Mouse (Mus musculus) hindbrain, embryonic 10.5 days (tissue): ENCODE data around the gene Ntm. TPM values are rescaled to one million over a fixed set of nuclear protein-coding genes. Genes with fewer than 3 reads are reported as not detected.

Source experiments
- DNase-seq: peaks from one replicate; pipeline ENCODE4 v3.0.0-alpha.2; 2017; ENCODE audit warnings: low spot score
- H3K27ac ChIP-seq: fragments of 300-500 bp; sonication (generic); 2 replicates; pipeline ENCODE4 v1.5.1; 2016; ENCODE audit warnings: mild to moderate bottlenecking, moderate library complexity
- H3K27me3 ChIP-seq: fragments of 300-500 bp; sonication (generic); 2 replicates; pipeline ENCODE4 v1.6.1; 2016; ENCODE audit warnings: mild to moderate bottlenecking; ENCODE audit not compliant: poor library complexity, insufficient read depth, severe bottlenecking
- H3K36me3 ChIP-seq: fragments of 300-500 bp; sonication (generic); 2 replicates; pipeline ENCODE4 v1.6.1; 2016; ENCODE audit warnings: mild to moderate bottlenecking, moderate library complexity
- H3K4me1 ChIP-seq: fragments of 300-500 bp; sonication (generic); replicated peaks from 2 replicates; pipeline ENCODE4 v1.6.1; 2016; ENCODE audit warnings: mild to moderate bottlenecking
- H3K4me3 ChIP-seq: fragments of 300-500 bp; sonication (generic); 2 replicates; pipeline ENCODE4 v1.5.1; 2016; ENCODE audit warnings: mild to moderate bottlenecking, moderate library complexity
- H3K9me3 ChIP-seq: fragments of 300-500 bp; sonication (generic); 2 replicates; pipeline ENCODE4 v1.6.1; 2016; ENCODE audit warnings: mild to moderate bottlenecking, moderate library complexity
- WGBS: fragments of 180-500 bp; shearing (Covaris S2); methylation state at CpG from one replicate; pipeline ENCODE4 v1.1.7; 2016; 5-methylcytosine and 5-hydroxymethylcytosine counted together
- polyA plus RNA-seq: library from polyadenylated mRNA; unstranded; fragments of >200 nt; fragmentation: Nextera tagmentation; extraction: Ambion mirVana; gene quantifications from 2 replicates; pipeline ENCODE4 v1.2.1, GENCODE M21; 2016

Ntm gene
- polyA plus RNA-seq, 1 experiment from 2014 or later: 12.1 TPM

- no peaks in the 10 kb centered on the region for H3K9me3 ChIP-seq
- no peak overlapping the region for H3K4me3 ChIP-seq
- peaks cover 10% of the 10 kb centered on the region for H3K27me3 ChIP-seq
- peaks cover 58% of the 10 kb centered on the region for H3K4me1 ChIP-seq
- DNase-seq: no peak
- H3K27ac ChIP-seq: peak overlapping the region; percentile 65
- 79% methylated on average over 3 of the region's 3 CpGs for WGBS
- no peaks in the 10 kb centered on the region for H3K36me3 ChIP-seq
These were observed 96.1 kb downstream of the Ntm start for GRCm38 (mm10) chr9:29866824-29867223.

- no peaks in the 10 kb centered on the region for H3K9me3 ChIP-seq
- WGBS: 39% methylated on average over 4 of the region's 4 CpGs
- no peak overlapping the region for H3K4me3 ChIP-seq
- peaks cover 59% of the 10 kb centered on the region for H3K4me1 ChIP-seq
- H3K36me3 ChIP-seq: no peaks in the 10 kb centered on the region
- H3K27me3 ChIP-seq: peaks cover 4% of the 10 kb centered on the region; the same call in 1 of the 2 replicates
- DNase-seq: peak; percentile 46
- peak overlapping the region; percentile 82 for H3K27ac ChIP-seq
These were observed 96.8 kb downstream of the Ntm start for GRCm38 (mm10) chr9:29866101-29866500.

DNA sequence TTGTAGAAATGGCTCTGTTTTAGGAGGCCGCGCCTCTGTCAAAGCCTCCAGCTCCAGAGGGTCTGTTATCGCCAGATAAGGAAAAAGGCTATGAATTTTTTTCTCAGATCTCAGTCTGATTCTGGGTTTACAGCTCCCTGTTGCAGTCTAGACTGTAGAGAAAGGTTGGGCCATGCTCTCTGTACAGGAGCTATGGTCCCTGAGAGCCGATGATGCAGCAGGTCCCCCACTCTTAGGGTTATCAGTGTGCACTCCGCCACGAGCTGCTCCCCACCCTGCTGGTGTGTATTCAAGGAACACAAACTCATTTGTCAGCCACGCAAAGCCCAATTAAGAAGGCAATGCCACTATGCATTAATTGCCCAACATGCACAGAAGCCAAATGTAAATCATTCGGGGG is 97.4 kb downstream of the Ntm start:
- WGBS: 54% methylated on average over 8 of the region's 8 CpGs
- H3K27me3 ChIP-seq: peaks cover 4% of the 10 kb centered on the region; the same call in 1 of the 2 replicates
- H3K9me3 ChIP-seq: no peaks in the 10 kb centered on the region
- H3K4me3 ChIP-seq: no peak overlapping the region
- H3K4me1 ChIP-seq: peaks cover 59% of the 10 kb centered on the region
- peak overlapping the region; percentile 82 for H3K27ac ChIP-seq
- no peak for DNase-seq
- H3K36me3 ChIP-seq: no peaks in the 10 kb centered on the region

DNA sequence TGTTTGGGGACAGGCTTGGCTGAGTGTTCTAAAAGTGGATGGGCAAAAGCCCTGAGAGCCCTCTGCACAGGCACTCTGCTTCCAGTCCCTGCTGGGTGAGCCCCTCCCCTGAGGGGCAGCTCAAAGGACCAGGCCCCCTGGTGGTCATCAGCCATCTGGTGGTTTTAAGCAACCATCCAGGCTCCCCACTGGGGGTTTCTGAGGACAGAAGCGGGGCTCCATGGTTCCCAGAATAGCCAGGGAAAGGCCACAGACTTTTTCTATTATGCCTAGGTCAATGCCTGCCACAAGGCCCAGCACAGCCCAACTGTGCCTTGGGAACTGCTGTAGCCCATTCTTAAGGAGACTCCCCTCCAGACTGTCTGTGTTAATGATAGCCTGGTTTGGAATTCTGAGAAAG is 98.1 kb downstream of the Ntm start:
- DNase-seq: peak; percentile 70
- H3K9me3 ChIP-seq: no peaks in the 10 kb centered on the region
- peaks cover 59% of the 10 kb centered on the region for H3K4me1 ChIP-seq
- peaks cover 4% of the 10 kb centered on the region; the same call in 1 of the 2 replicates for H3K27me3 ChIP-seq
- no peaks in the 10 kb centered on the region for H3K36me3 ChIP-seq
- WGBS: 8% methylated on average over 1 of the region's 1 CpGs
- no peak overlapping the region for H3K4me3 ChIP-seq
- H3K27ac ChIP-seq: peak overlapping the region; percentile 82

DNA sequence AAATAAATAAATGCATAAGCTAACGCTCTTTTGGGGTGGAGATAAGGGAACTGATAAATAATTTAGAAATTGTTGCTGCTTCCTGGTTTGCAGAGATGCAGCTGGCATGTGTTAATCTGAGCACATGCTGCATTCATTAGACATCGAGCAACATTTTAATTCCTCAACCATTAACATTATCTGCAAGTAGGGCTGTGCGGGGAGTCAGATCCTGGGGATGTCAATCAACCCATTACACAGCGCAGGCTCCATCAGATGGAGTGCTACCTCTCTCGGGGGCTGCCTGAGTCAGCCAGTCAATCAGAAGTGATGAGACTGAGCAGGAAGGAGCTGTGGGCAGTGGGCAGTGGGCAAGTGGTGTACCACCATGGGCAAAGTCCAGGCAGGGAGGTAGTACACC is 100.5 kb downstream of the Ntm start:
- no peak overlapping the region for H3K27ac ChIP-seq
- peaks cover 4% of the 10 kb centered on the region; the same call in 1 of the 2 replicates for H3K27me3 ChIP-seq
- H3K4me3 ChIP-seq: no peak overlapping the region
- DNase-seq: no peak
- H3K4me1 ChIP-seq: peaks cover 48% of the 10 kb centered on the region
- WGBS: 68% methylated on average over 5 of the region's 5 CpGs
- no peaks in the 10 kb centered on the region for H3K36me3 ChIP-seq
- H3K9me3 ChIP-seq: no peaks in the 10 kb centered on the region

- no peak overlapping the region for H3K4me3 ChIP-seq
- no peaks in the 10 kb centered on the region for H3K36me3 ChIP-seq
- H3K27ac ChIP-seq: no peak overlapping the region
- H3K4me1 ChIP-seq: peaks cover 18% of the 10 kb centered on the region
- no peak for DNase-seq
- peaks cover 4% of the 10 kb centered on the region; the same call in 1 of the 2 replicates for H3K27me3 ChIP-seq
- no peaks in the 10 kb centered on the region for H3K9me3 ChIP-seq
- WGBS: 92% methylated on average over 6 of the region's 6 CpGs
These were observed 103.5 kb downstream of the Ntm start for GRCm38 (mm10) chr9:29859256-29860048.

DNA sequence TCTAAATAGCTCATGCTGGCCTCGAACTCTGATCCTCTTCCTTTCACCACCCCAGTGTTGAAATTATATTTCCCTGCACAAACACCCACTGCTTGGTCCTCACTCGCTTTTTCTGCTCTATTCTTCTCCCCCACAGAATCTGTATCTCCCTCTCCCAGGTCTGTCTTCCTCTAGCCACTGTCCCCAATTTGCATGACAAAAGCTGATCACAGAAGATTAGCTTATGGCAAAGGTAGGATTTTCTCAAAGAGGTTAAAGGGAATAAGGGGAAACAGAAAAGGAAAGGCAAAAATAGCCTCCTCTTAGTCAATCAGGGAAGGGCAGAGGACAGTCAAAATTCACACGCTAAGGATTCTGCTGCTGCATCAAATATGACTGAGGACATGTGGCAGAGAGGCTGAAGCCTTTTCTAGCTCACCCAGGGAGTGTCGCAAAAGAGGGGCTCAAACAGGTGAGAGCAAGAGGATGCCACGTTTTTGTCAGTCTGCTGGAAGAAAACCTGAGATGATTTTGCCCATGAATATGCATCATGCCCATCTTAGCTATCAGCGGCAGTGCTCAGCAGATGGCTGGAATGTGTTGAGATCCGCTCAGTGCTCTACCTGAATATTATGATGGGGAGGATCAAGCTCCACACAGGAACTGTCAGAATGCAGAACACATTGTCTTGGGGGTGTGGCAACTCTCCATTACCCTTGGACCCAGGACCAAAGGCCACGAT is 114.0 kb downstream of the Ntm start:
- Histone ChIP-seq H3K4me1 (peaks cover 14% of the 10 kb centered on the region), H3K36me3 (no peaks in the 10 kb centered on the region), H3K9me3 (no peaks in the 10 kb centered on the region), H3K27me3 (no peaks in the 10 kb centered on the region), H3K4me3 (no peak overlapping the region), H3K27ac (no peak overlapping the region)
- no peak for DNase-seq
- 53% methylated on average over 8 of the region's 8 CpGs for WGBS

- H3K36me3 ChIP-seq: no peaks in the 10 kb centered on the region
- no peaks in the 10 kb centered on the region for H3K9me3 ChIP-seq
- no peak for DNase-seq
- 83% methylated on average over 6 of the region's 6 CpGs for WGBS
- H3K27ac ChIP-seq: no peak overlapping the region
- no peaks in the 10 kb centered on the region for H3K27me3 ChIP-seq
- H3K4me1 ChIP-seq: peaks cover 22% of the 10 kb centered on the region
- H3K4me3 ChIP-seq: no peak overlapping the region
These were observed 125.6 kb downstream of the Ntm start for GRCm38 (mm10) chr9:29837344-29837743.

- no peaks in the 10 kb centered on the region for H3K9me3 ChIP-seq
- no peaks in the 10 kb centered on the region for H3K27me3 ChIP-seq
- peak overlapping the region; percentile 53; the same call in 1 of the 2 replicates for H3K27ac ChIP-seq
- H3K36me3 ChIP-seq: no peaks in the 10 kb centered on the region
- H3K4me3 ChIP-seq: no peak overlapping the region
- DNase-seq: no peak
- H3K4me1 ChIP-seq: peaks cover 30% of the 10 kb centered on the region
- WGBS: 85% methylated on average over 5 of the region's 5 CpGs
These were observed 128.0 kb downstream of the Ntm start for GRCm38 (mm10) chr9:29834911-29835310.

DNA sequence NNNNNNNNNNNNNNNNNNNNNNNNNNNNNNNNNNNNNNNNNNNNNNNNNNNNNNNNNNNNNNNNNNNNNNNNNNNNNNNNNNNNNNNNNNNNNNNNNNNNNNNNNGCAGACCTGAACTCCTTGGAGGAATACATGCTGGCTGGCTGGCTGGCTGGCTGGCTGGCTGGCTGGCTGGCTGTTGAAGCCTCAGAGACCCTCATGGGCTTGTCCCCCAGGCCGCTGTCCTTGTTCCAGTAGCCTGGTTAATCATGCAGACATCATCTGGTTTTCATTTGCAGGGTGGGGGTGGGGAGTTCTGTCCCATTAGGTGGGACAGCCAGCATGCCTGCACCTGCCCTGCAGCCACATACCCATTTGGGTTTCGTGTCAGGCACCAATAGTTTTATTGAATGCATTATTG is 129.2 kb downstream of the Ntm start:
- Histone ChIP-seq H3K36me3 (no peaks in the 10 kb centered on the region), H3K27ac (peak overlapping the region; percentile 50), H3K9me3 (no peaks in the 10 kb centered on the region), H3K4me1 (peaks cover 33% of the 10 kb centered on the region), H3K4me3 (no peak overlapping the region), H3K27me3 (no peaks in the 10 kb centered on the region)
- DNase-seq: peak; percentile 19
- 36% methylated on average over 2 of the region's 2 CpGs for WGBS

- WGBS: 55% methylated on average over 5 of the region's 5 CpGs
- Histone ChIP-seq H3K9me3 (no peaks in the 10 kb centered on the region), H3K27ac (no peak overlapping the region), H3K4me1 (peaks cover 14% of the 10 kb centered on the region), H3K27me3 (no peaks in the 10 kb centered on the region), H3K36me3 (no peaks in the 10 kb centered on the region), H3K4me3 (no peak overlapping the region)
- DNase-seq: no peak
These were observed 135.7 kb downstream of the Ntm start for GRCm38 (mm10) chr9:29827240-29827660.

- peaks cover 8% of the 10 kb centered on the region; the same call in 1 of the 2 replicates for H3K4me1 ChIP-seq
- H3K27me3 ChIP-seq: no peaks in the 10 kb centered on the region
- no peaks in the 10 kb centered on the region for H3K9me3 ChIP-seq
- no peak for DNase-seq
- H3K36me3 ChIP-seq: no peaks in the 10 kb centered on the region
- 85% methylated on average over 5 of the region's 5 CpGs for WGBS
- no peak overlapping the region for H3K27ac ChIP-seq
- H3K4me3 ChIP-seq: no peak overlapping the region
These were observed 137.7 kb downstream of the Ntm start for GRCm38 (mm10) chr9:29825236-29825635.

DNA sequence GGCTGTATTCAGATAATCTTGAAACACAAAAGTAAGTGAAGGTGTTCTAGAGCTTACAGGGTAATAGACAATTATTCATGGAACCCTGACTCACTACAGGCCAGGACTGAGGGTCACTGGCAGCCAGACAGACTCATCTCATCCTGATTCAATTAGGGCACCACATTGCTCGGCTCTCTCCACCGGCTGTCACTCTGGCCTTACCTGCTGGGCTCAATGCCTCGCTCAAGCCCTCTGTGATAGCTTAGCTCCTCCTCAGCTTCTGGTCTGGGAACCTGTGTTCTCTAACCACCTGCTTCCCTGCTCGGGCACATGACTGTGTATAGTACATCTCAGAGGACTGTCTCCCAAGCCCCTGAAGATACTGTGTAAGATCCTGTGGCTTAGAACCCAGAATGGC is 139.2 kb downstream of the Ntm start:
- H3K27ac ChIP-seq: no peak overlapping the region
- 84% methylated on average over 4 of the region's 4 CpGs for WGBS
- no peaks in the 10 kb centered on the region for H3K36me3 ChIP-seq
- no peaks in the 10 kb centered on the region for H3K27me3 ChIP-seq
- H3K9me3 ChIP-seq: no peaks in the 10 kb centered on the region
- peaks cover 4% of the 10 kb centered on the region; the same call in 1 of the 2 replicates for H3K4me1 ChIP-seq
- no peak for DNase-seq
- H3K4me3 ChIP-seq: no peak overlapping the region
